Mouse (Mus musculus) midbrain, embryonic 11.5 days (tissue): Measurements from ENCODE around the gene Ccdc169. TPM values are rescaled to one million over a fixed set of nuclear protein-coding genes. Genes with fewer than 3 reads are reported as not detected.
A peak's percentile ranks its signal among the peaks of the same experiment; 100 is the strongest.

Experiments used
- ATAC-seq: fragments of 200-750 bp; cut with Nextera tagmentation; 2 replicates; pipeline ENCODE4 v1.8.0; 2017; ENCODE audit warnings: moderate TSS enrichment, moderate library complexity; ENCODE audit not compliant: low FRiP score
- DNase-seq: peaks from one replicate; pipeline ENCODE4 v3.0.0; 2015; ENCODE audit warnings: low spot score; ENCODE audit errors: missing footprints
- H3K27ac ChIP-seq: fragments of 300-500 bp; sonication (generic); 2 replicates; pipeline ENCODE4 v1.5.1; 2014; ENCODE audit warnings: low read depth, low read length
- H3K27me3 ChIP-seq: fragments of 300-500 bp; sonication (generic); 2 replicates; pipeline ENCODE4 v1.6.1; 2014; ENCODE audit warnings: mild to moderate bottlenecking, low read length, moderate library complexity, mixed read lengths; ENCODE audit not compliant: control insufficient read depth, insufficient read depth
- H3K36me3 ChIP-seq: fragments of 300-500 bp; sonication (generic); 2 replicates; pipeline ENCODE4 v1.6.1; 2014; ENCODE audit warnings: mild to moderate bottlenecking, low read length, moderate library complexity, mixed read lengths; ENCODE audit not compliant: control insufficient read depth, insufficient read depth
- H3K4me1 ChIP-seq: fragments of 300-500 bp; sonication (generic); 2 replicates; pipeline ENCODE4 v1.6.1; 2014; ENCODE audit warnings: low read length; ENCODE audit not compliant: control insufficient read depth, insufficient read depth
- H3K4me2 ChIP-seq: fragments of 300-500 bp; sonication (generic); 2 replicates; pipeline ENCODE4 v1.6.1; 2014; ENCODE audit warnings: mild to moderate bottlenecking, moderate library complexity
- H3K4me3 ChIP-seq: fragments of 300-500 bp; sonication (generic); 2 replicates; pipeline ENCODE4 v1.5.1; 2014; ENCODE audit warnings: low read depth, low read length
- H3K9ac ChIP-seq: fragments of 300-500 bp; sonication (generic); 2 replicates; pipeline ENCODE4 v1.6.1; 2014; ENCODE audit warnings: low read length
- H3K9me3 ChIP-seq: fragments of 300-500 bp; sonication (generic); 2 replicates; pipeline ENCODE4 v1.6.1; 2016; ENCODE audit warnings: low read length; ENCODE audit not compliant: control insufficient read depth
- WGBS: fragments of 180-500 bp; shearing (Covaris S2); extraction: QIAGEN DNeasy Blood & Tissue Kit; methylation state at CpG from one replicate; pipeline ENCODE4 v1.1.7; 2014; 5-methylcytosine and 5-hydroxymethylcytosine counted together
- polyA plus RNA-seq: library from polyadenylated mRNA; unstranded; fragments of >200 nt; fragmentation: Nextera tagmentation; extraction: Ambion mirVana; gene quantifications from 2 replicates; pipeline ENCODE4 v1.2.1, GENCODE M21; 2014

Ccdc169 gene
- 0.15 TPM in 1 of 2 replicates, not detected in the other for polyA plus RNA-seq

DNA sequence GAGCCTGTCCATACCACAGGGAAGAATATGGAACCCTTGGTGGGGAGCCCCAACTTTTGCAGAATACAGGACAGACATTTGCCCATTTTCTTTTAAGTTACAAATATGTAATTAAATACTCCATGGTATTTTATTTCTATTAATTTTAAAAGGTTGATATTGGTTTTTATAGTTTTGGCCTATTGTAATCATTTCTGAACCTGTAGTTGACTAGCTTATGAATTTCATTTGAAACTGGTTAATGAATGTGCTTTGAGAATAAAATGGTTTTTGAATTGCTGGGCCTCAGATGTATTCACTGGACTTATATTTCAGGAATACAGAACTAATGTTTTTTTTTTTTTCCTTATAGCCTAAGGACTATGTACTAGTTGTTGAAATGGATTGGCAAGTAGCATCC, at the start of gene Ccdc169:
Ccdc169 (plus strand) TSS at position 301 of the 400 bp plus-strand sequence.
- Histone ChIP-seq H3K36me3 (peaks cover 6% of the 10 kb centered on the region; the same call in 1 of the 2 replicates), H3K27me3 (no peaks in the 10 kb centered on the region), H3K9me3 (no peaks in the 10 kb centered on the region), H3K9ac (no peak within 1 kb of the TSS), H3K4me3 (no peak within 1 kb of the TSS), H3K27ac (no peak within 1 kb of the TSS), H3K4me2 (no peak within 1 kb of the TSS), H3K4me1 (no peaks in the 10 kb centered on the region)
- no peak for ATAC-seq
- DNase-seq: no peak

- no peaks in the 10 kb centered on the region for H3K36me3 ChIP-seq
- WGBS: 74% methylated on average over 4 of the region's 4 CpGs
- H3K4me3 ChIP-seq: no peak overlapping the region
- no peak for DNase-seq
- H3K27me3 ChIP-seq: no peaks in the 10 kb centered on the region
- H3K9me3 ChIP-seq: no peaks in the 10 kb centered on the region
- H3K4me1 ChIP-seq: no peaks in the 10 kb centered on the region
- no peak for ATAC-seq
- no peak overlapping the region for H3K4me2 ChIP-seq
- no peak overlapping the region for H3K9ac ChIP-seq
- H3K27ac ChIP-seq: no peak overlapping the region
These were observed 49.8 kb upstream of the Ccdc169 start for GRCm38 (mm10) chr3:55087360-55087759.

DNA sequence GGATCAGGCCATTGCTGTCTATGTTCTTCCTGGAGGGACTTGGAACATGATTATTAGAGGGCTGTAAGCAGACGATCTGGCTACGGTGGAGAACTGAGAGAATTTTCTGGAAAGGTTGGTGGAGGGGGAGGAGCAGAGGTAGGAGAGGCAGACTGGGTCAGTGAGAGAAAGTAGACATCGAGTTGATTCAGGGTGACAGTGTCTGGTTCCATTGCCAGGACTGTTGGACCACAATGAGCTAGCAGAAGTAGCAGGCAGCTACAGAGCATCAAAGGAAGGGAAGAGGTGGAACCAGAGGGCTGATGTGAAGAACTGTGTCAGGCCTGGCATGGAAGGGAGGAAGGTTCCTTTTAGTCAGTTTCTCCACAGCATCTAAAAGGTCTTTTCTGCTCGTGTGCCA, 48.8 kb upstream of the Ccdc169 start:
- H3K36me3 ChIP-seq: no peaks in the 10 kb centered on the region
- no peaks in the 10 kb centered on the region for H3K9me3 ChIP-seq
- H3K27me3 ChIP-seq: no peaks in the 10 kb centered on the region
- no peak for DNase-seq
- no peak overlapping the region for H3K27ac ChIP-seq
- no peak for ATAC-seq
- H3K4me1 ChIP-seq: no peaks in the 10 kb centered on the region
- no peak overlapping the region for H3K4me2 ChIP-seq
- no peak overlapping the region for H3K4me3 ChIP-seq
- no peak overlapping the region for H3K9ac ChIP-seq
- WGBS: 75% methylated on average over 4 of the region's 4 CpGs

DNA sequence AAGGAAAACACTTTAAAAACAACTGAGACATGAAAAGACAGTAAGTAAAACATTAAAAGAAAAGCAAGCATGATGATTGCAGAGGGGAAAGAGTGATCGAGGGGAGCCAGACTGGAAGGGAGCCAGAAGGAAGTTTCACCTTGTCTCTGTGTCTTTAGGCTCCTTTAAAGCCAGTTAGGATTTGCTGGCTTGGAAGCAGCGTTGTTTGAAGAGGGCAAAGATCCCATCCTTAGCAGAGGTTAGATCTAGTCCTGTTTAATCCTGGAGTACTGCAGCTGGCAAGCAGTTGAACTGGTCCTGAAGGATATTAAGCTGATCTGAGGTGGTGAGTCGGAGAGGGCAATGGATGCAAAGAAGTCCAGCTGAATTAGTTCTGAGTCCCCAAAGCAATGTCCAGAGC, 48.3 kb upstream of the Ccdc169 start:
- Histone ChIP-seq H3K4me3 (no peak overlapping the region), H3K27me3 (no peaks in the 10 kb centered on the region), H3K27ac (no peak overlapping the region), H3K9ac (no peak overlapping the region), H3K4me2 (no peak overlapping the region), H3K36me3 (no peaks in the 10 kb centered on the region), H3K9me3 (no peaks in the 10 kb centered on the region), H3K4me1 (no peaks in the 10 kb centered on the region)
- no peak for ATAC-seq
- no peak for DNase-seq
- 78% methylated on average over 3 of the region's 3 CpGs for WGBS

GRCm38 (mm10) chr3:55089291-55089690, 47.8 kb upstream of the Ccdc169 start:
- no peak overlapping the region for H3K4me2 ChIP-seq
- H3K4me3 ChIP-seq: no peak overlapping the region
- H3K27ac ChIP-seq: no peak overlapping the region
- 91% methylated on average over 4 of the region's 4 CpGs for WGBS
- H3K27me3 ChIP-seq: no peaks in the 10 kb centered on the region
- no peaks in the 10 kb centered on the region for H3K4me1 ChIP-seq
- DNase-seq (no peak), ATAC-seq (no peak)
- no peaks in the 10 kb centered on the region for H3K9me3 ChIP-seq
- H3K9ac ChIP-seq: no peak overlapping the region
- H3K36me3 ChIP-seq: no peaks in the 10 kb centered on the region

DNA sequence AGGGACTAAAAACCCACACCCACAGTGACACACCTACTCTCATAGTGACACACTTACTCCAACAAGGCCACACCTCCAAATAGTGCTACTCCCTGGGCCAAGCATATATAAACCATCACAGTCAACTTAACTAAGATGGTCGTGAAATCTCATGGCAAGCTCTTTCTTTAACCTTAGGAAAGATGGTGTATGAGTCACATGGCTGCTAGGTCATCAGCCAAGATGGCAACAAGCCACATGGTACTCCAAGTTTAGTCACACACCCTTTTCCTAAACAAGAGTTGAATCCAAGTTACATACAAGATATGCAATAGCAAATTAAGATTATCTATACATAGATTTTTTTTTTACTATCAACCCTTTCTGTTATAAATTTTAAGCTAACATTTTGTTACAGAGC, 44.0 kb upstream of the Ccdc169 start:
- Histone ChIP-seq H3K4me3 (no peak overlapping the region), H3K9ac (no peak overlapping the region), H3K4me2 (no peak overlapping the region), H3K27ac (no peak overlapping the region), H3K36me3 (no peaks in the 10 kb centered on the region), H3K9me3 (no peaks in the 10 kb centered on the region), H3K27me3 (no peaks in the 10 kb centered on the region), H3K4me1 (peaks cover 8% of the 10 kb centered on the region; the same call in 1 of the 2 replicates)
- no peak for ATAC-seq
- no peak for DNase-seq
- WGBS: 82% methylated on average over 1 of the region's 1 CpGs

- ATAC-seq (peak; percentile 83), DNase-seq (peak; percentile 89)
- Histone ChIP-seq H3K4me1 (peaks cover 8% of the 10 kb centered on the region; the same call in 1 of the 2 replicates), H3K36me3 (no peaks in the 10 kb centered on the region), H3K27ac (peak overlapping the region; percentile 52; the same call in 1 of the 2 replicates), H3K4me3 (no peak overlapping the region), H3K4me2 (no peak overlapping the region), H3K27me3 (no peaks in the 10 kb centered on the region), H3K9ac (no peak overlapping the region), H3K9me3 (no peaks in the 10 kb centered on the region)
- WGBS: 27% methylated on average over 8 of the region's 8 CpGs
These were observed 41.0 kb upstream of the Ccdc169 start for GRCm38 (mm10) chr3:55095968-55096654.

DNA sequence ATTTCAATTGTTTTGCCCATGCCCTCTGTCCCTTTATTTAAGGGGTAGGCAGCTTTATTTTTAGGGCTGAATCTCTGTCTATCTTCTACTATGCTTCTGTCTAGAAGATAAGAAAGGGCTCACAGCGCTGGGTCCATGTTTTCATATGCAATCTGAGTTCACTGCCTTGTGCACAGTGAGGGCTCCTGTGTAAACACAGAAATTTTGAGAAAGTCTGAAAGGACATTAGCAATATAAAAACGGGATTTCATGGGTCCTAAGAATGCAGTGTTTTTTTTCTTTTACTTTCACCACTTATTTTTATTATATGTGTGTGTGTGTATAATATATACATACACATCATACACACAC, 40.5 kb upstream of the Ccdc169 start:
- Histone ChIP-seq H3K4me2 (no peak overlapping the region), H3K36me3 (no peaks in the 10 kb centered on the region), H3K4me3 (no peak overlapping the region), H3K9ac (no peak overlapping the region), H3K27ac (peak overlapping the region; percentile 52; the same call in 1 of the 2 replicates), H3K4me1 (peaks cover 8% of the 10 kb centered on the region; the same call in 1 of the 2 replicates), H3K9me3 (no peaks in the 10 kb centered on the region), H3K27me3 (no peaks in the 10 kb centered on the region)
- no peak for DNase-seq
- ATAC-seq: peak; percentile 35; the same call in 1 of the 2 replicates
- WGBS: 66% methylated on average over 2 of the region's 2 CpGs

DNA sequence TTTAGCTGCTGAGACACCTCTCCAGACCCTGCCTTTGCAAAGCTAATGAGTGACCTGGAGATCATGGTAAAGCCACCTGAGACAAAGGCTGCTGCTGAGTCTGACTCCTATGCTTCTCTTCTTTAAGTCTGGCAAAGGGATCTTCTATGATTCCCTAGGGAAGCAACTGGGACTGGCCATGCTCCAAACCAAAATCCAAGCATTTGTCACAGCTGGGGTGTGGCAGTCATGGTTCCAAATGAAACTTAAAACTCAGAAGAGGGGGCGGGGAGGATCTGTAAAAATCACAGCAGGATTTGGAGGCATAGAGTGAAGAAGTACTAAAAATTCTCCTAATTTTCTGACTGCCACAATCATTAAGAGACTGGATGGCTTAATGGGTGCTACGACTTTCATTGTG, 40.0 kb upstream of the Ccdc169 start:
- H3K27ac ChIP-seq: no peak overlapping the region

More for the DNA sequence above, 40.0 kb upstream of the Ccdc169 start:
- DNase-seq (no peak), ATAC-seq (no peak)
- WGBS: 87% methylated on average over 2 of the region's 2 CpGs
- Histone ChIP-seq H3K9me3 (no peaks in the 10 kb centered on the region), H3K4me2 (no peak overlapping the region), H3K4me1 (peaks cover 8% of the 10 kb centered on the region; the same call in 1 of the 2 replicates), H3K36me3 (no peaks in the 10 kb centered on the region), H3K9ac (no peak overlapping the region), H3K27me3 (no peaks in the 10 kb centered on the region), H3K4me3 (no peak overlapping the region)
